Mouse (Mus musculus): ENCODE data around the gene Mrps26. TPM values are rescaled to one million over a fixed set of nuclear protein-coding genes. Genes with fewer than 3 reads are reported as not detected.

The Mrps26 gene
- total RNA-seq, 2 experiments from 2014 or later, result 82.5 to 86.7 TPM

GRCm38 (mm10) chr2:130579791-130580190, 16.2 kb downstream of the Mrps26 start:
- Histone ChIP-seq H3K4me3 (no peak overlapping the region), H3K27ac (no peak overlapping the region)
- no peak for DNase-seq (ENCODE audit: low spot score in 2 of 2)
- no peak for TF ChIP-seq CTCF (conservative IDR thresholded peaks at IDR 0.05)

GRCm38 (mm10) chr2:130581201-130581600, 17.7 kb downstream of the Mrps26 start:
- no peak overlapping the region for H3K27ac ChIP-seq
- no peak for TF ChIP-seq CTCF (conservative IDR thresholded peaks at IDR 0.05)
- peak overlapping the region; percentile 20; the same call in 1 of the 2 replicates for H3K4me3 ChIP-seq
- no peak for DNase-seq (ENCODE audit: low spot score in 2 of 2)

- DNase-seq (ENCODE audit: low spot score in 2 of 2), result no peak
- Histone ChIP-seq H3K27ac (no peak within 1 kb of the TSS), H3K4me3 (no peak within 1 kb of the TSS)
- TF ChIP-seq CTCF (conservative IDR thresholded peaks at IDR 0.05), result no peak
Observed at GRCm38 (mm10) chr2:130582552-130582951, 19.0 kb downstream of the Mrps26 start, which contains the start of gene Avp. Avp (minus strand) TSS chr2:130582554.

- no peak for TF ChIP-seq CTCF (conservative IDR thresholded peaks at IDR 0.05)
- DNase-seq (ENCODE audit: low spot score in 2 of 2), result no peak
- H3K27ac ChIP-seq, result peak overlapping the region; percentile 64; the same call in 1 of the 2 replicates
- no peak overlapping the region for H3K4me3 ChIP-seq
Observed at GRCm38 (mm10) chr2:130583902-130584560, 20.5 kb downstream of the Mrps26 start.

- DNase-seq (ENCODE audit: low spot score in 2 of 2), result peak in 1 of 2 experiments; percentile 46
- Histone ChIP-seq H3K27ac (peak overlapping the region; percentile 28; the same call in 1 of the 2 replicates), H3K4me3 (no peak overlapping the region)
- no peak for TF ChIP-seq CTCF (conservative IDR thresholded peaks at IDR 0.05)
Observed at GRCm38 (mm10) chr2:130586016-130586415, 22.5 kb downstream of the Mrps26 start.

GRCm38 (mm10) chr2:130588373-130588772, 24.8 kb downstream of the Mrps26 start:
- TF ChIP-seq CTCF (conservative IDR thresholded peaks at IDR 0.05), result no peak
- Histone ChIP-seq H3K27ac (no peak overlapping the region), H3K4me3 (no peak overlapping the region)
- DNase-seq (ENCODE audit: low spot score in 2 of 2), result no peak

GRCm38 (mm10) chr2:130589157-130589556, 25.6 kb downstream of the Mrps26 start:
- Histone ChIP-seq H3K27ac (no peak overlapping the region), H3K4me3 (no peak overlapping the region)
- DNase-seq (ENCODE audit: low spot score in 2 of 2), result no peak
- no peak for TF ChIP-seq CTCF (conservative IDR thresholded peaks at IDR 0.05)

GRCm38 (mm10) chr2:130589761-130590160, 26.2 kb downstream of the Mrps26 start:
- no peak for TF ChIP-seq CTCF (conservative IDR thresholded peaks at IDR 0.05)
- no peak for DNase-seq (ENCODE audit: low spot score in 2 of 2)
- H3K27ac ChIP-seq, result no peak overlapping the region
- H3K4me3 ChIP-seq, result no peak overlapping the region

GRCm38 (mm10) chr2:130591016-130591415, 27.5 kb downstream of the Mrps26 start:
- no peak for DNase-seq (ENCODE audit: low spot score in 2 of 2)
- TF ChIP-seq CTCF (conservative IDR thresholded peaks at IDR 0.05), result no peak
- Histone ChIP-seq H3K4me3 (no peak overlapping the region), H3K27ac (no peak overlapping the region)

- no peak for DNase-seq (ENCODE audit: low spot score in 2 of 2)
- H3K4me3 ChIP-seq, result no peak overlapping the region
- H3K27ac ChIP-seq, result no peak overlapping the region
- TF ChIP-seq CTCF (conservative IDR thresholded peaks at IDR 0.05), result no peak
Observed at GRCm38 (mm10) chr2:130595596-130595995, 32.1 kb downstream of the Mrps26 start.

- H3K4me3 ChIP-seq, result no peak overlapping the region
- TF ChIP-seq CTCF (conservative IDR thresholded peaks at IDR 0.05), result peak; percentile 93
- peak; percentile 37 to 50 for DNase-seq (ENCODE audit: low spot score in 2 of 2)
- no peak overlapping the region for H3K27ac ChIP-seq
Observed at GRCm38 (mm10) chr2:130597601-130598010, 34.1 kb downstream of the Mrps26 start.

GRCm38 (mm10) chr2:130598399-130598798, 34.9 kb downstream of the Mrps26 start:
- TF ChIP-seq CTCF (conservative IDR thresholded peaks at IDR 0.05), result no peak
- no peak for DNase-seq (ENCODE audit: low spot score in 2 of 2)
- H3K27ac ChIP-seq, result no peak overlapping the region
- no peak overlapping the region for H3K4me3 ChIP-seq

GRCm38 (mm10) chr2:130602195-130602594, 38.7 kb downstream of the Mrps26 start:
- no peak for TF ChIP-seq CTCF (conservative IDR thresholded peaks at IDR 0.05)
- DNase-seq (ENCODE audit: low spot score in 2 of 2), result no peak
- Histone ChIP-seq H3K4me3 (no peak overlapping the region), H3K27ac (no peak overlapping the region)

GRCm38 (mm10) chr2:130613091-130613490, 49.5 kb downstream of the Mrps26 start:
- Histone ChIP-seq H3K4me3 (no peak overlapping the region), H3K27ac (no peak overlapping the region)
- peak; percentile 67 for TF ChIP-seq CTCF (conservative IDR thresholded peaks at IDR 0.05)
- no peak for DNase-seq (ENCODE audit: low spot score in 2 of 2)

Small RNA genes within 50 kb of the gene (microRNA-seq; reads per million reads assigned to microRNA genes)
- 0 reads per million in 2 experiments for gene Gm23876

Other genes starting within 250 kb of the Mrps26 start
- gene Cpxm1, start 166.2 kb upstream of the Mrps26 start, total RNA-seq (2021), result 1 to 10 TPM; 6.6 to 7.5 TPM
- not detected for gene Gm28372, start 158.5 kb upstream of the Mrps26 start, total RNA-seq (2021)
- gene 1700020A23Rik, start 158.5 kb upstream of the Mrps26 start, total RNA-seq (2021), result not detected
- not detected for gene Tmem239, start 157.3 kb upstream of the Mrps26 start, total RNA-seq (2021)
- gene Vps16, start 139.4 kb upstream of the Mrps26 start, total RNA-seq (2021), result 100 to 1,000 TPM in 1 of 2 experiments, 10 to 100 TPM in 1; 91.3 to 104 TPM
- gene Pced1a, start 139.0 kb upstream of the Mrps26 start, total RNA-seq (2021), result 10 to 100 TPM; 23.0 to 27.3 TPM
- gene Ptpra, start 113.5 kb upstream of the Mrps26 start, total RNA-seq (2021), result 100 to 1,000 TPM; 326 to 341 TPM
- gene Oxt, start 12.4 kb downstream of the Mrps26 start, total RNA-seq (2021), result not detected
- gene Avp, start 18.8 kb downstream of the Mrps26 start, total RNA-seq (2021), result 1 to 10 TPM; 2.1 to 2.6 TPM
- gene Fastkd5, start 66.3 kb downstream of the Mrps26 start, total RNA-seq (2021), result 1 to 10 TPM; 8.8 to 8.9 TPM
- gene Ubox5, start 66.3 kb downstream of the Mrps26 start, total RNA-seq (2021), result 10 to 100 TPM; 11.0 to 11.7 TPM
- gene Lzts3, start 79.1 kb downstream of the Mrps26 start, total RNA-seq (2021), result 100 to 1,000 TPM; 185 to 196 TPM
- 10 to 100 TPM; 97.6 to 98.1 TPM for gene Ddrgk1, start 100.9 kb downstream of the Mrps26 start, total RNA-seq (2021)
- gene Itpa, start 103.9 kb downstream of the Mrps26 start, total RNA-seq (2021), result 10 to 100 TPM; 36.0 to 36.8 TPM
- under 1 TPM; 0.61 to 0.66 TPM for gene Slc4a11, start 133.8 kb downstream of the Mrps26 start, total RNA-seq (2021)

All from layer of hippocampus, adult 2 months (tissue).